Mouse (Mus musculus) testis, postnatal 10 days (tissue): Measurements from ENCODE around the gene Trnt1.
A peak's percentile ranks its signal among the peaks of the same experiment; 100 is the strongest.

Experiments
- DNase-seq: peaks from one replicate; pipeline ENCODE4 v3.0.0; 2021; ENCODE audit warnings: low spot score

The Trnt1 gene

GRCm38 (mm10) chr6:106787138-106787537 lies 18.2 kb downstream of the Trnt1 start:
- no peak for DNase-seq

GRCm38 (mm10) chr6:106791429-106791828 lies 22.5 kb downstream of the Trnt1 start:
- no peak for DNase-seq

- no peak for DNase-seq
Observed at GRCm38 (mm10) chr6:106792486-106792885, 23.6 kb downstream of the Trnt1 start.

GRCm38 (mm10) chr6:106793088-106793487 lies 24.2 kb downstream of the Trnt1 start:
- no peak for DNase-seq

DNA sequence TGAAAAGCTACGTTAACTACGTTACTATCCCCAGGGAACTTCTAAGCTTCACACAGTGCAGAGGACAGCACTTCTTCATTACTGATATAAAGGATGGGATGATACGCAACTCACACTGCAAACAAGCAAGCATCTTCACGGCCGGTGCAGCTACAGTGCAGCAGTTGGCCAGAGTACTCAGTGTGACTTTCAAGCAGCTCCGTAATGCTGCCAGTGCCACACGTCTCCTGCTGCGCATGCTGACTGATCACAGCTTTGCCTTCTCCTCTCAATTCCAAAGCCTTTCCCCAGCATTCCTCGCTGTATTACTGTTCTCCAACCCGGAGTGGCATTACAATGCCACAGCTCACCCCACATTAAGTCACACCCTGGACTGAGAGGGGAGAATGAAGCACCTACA lies 24.7 kb downstream of the Trnt1 start:
- DNase-seq = no peak

DNA sequence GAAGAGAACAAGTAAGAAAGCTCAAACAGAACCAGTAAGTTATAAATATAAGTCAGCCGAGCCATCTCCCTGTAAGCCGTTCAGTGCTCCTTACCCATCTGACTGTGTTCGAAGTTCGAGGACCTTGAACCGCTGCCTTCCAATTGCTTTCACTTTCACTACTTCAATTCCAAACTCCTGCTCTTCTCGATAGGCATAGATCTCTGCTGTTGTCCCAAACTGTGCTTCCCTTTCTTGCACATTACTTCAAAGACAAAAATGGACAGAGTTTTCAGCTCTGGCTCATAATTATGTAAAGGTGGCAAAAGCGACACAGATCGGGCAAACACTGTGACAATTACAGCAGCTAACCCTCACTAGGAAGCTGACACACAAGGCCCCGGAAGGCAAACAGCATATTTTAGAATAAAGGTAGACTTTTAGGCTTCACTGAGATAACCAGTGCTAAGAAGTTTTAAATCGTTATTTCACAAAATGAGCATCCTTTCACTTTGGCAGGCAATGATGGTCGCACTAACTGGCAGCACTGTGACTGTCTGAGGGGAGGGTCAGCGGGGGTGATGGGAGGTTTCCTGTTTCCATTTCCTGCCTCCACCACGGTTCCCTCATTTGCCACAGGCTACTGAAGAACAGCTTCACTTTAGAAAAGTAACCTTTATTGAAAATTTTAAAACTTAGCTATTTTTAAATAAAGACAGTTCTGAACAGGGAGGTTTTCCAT lies 25.3 kb downstream of the Trnt1 start:
- DNase-seq = no peak

DNA sequence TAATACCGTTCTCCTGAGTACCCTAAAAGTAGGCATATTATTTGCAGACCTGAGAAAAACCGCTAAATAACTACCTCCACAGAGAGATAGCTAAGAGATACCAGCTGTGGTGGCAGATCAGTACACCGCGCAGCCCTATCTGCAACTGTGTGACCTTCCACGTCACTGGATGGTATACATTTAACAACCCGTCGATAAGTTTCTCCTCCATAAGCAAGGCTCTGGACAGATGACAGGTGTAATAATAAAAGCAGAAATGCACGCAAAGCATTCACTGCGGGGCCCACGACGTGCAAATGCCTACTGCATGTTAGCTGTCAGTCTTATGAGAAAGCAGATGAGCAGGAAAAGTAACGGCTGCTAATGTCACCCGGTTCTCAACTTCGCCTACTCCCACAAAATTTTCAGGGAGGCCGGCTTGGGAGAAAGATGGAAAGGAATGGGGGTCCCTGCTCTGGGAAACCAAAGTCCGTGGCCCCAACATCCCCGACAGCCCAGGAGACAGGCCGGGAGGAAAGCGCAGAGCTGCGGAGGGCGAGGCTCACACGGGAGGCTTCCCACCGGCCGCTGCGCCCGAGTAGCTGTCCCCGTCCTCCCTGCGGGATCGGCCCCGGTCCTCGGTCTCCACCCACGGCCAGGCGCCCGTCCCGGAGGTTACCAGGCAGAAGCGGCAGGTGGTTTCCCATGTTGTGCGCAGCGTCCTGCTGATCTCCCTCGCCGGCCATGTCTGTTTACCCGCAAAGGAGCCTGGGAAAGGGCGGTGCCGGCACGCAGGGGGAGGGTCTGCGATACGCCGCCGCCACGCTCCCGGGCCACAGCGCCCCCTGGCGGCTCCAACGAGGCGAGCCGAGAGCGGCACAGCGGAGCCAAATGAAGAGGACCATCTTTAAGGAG lies 30.7 kb downstream of the Trnt1 start, which contains the start of gene Crbn:
Gene Crbn (minus strand): TSS at position 745 of the 894 bp plus-strand sequence.
- DNase-seq = peak; percentile 97

- DNase-seq = no peak
Observed at GRCm38 (mm10) chr6:106800227-106800557, 31.3 kb downstream of the Trnt1 start.

GRCm38 (mm10) chr6:106804904-106805303 lies 36.0 kb downstream of the Trnt1 start:
- no peak for DNase-seq

- no peak for DNase-seq
Observed at GRCm38 (mm10) chr6:106809161-106809560, 40.2 kb downstream of the Trnt1 start.

- no peak for DNase-seq
Observed at GRCm38 (mm10) chr6:106810686-106811085, 41.8 kb downstream of the Trnt1 start.

GRCm38 (mm10) chr6:106819246-106819645 lies 50.3 kb downstream of the Trnt1 start:
- no peak for DNase-seq

DNA sequence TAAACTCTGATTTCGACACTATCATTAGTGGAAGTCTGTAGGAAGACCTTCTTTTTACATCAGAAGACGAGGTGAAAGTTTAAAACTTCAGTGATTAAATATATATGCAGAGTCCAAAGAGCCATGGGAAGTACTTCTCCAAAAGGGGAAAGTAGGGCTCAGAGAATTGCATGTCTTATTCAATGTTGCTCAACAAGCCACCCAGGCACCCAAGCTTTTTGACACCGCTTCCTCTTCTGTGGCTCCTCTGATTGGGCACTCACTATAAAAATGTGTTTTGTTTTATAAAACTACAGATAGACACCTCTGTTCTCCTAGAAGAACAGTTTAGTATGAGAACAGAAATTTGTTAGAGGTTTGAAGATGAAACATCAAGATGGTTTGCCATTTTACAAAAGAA lies 51.0 kb downstream of the Trnt1 start:
- DNase-seq = no peak

DNA sequence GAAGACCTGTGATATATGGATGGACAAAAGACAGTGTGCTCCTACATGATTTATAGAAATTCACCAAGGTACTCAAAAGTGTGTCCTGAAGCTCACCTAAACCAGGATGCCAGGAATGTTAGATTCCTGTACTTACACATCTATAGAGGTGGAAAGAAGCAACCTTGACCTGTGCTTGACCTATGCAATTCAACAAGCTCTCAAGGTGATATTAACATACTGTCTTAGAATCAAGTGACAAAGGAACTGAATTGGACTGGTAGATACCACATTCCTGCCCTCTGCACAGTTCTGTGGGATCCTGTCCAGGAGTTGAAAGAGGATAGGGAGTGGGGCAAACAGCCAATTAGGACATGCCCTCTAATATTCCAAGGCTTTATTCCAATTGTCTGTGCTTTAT lies 51.6 kb downstream of the Trnt1 start:
- no peak for DNase-seq

DNA sequence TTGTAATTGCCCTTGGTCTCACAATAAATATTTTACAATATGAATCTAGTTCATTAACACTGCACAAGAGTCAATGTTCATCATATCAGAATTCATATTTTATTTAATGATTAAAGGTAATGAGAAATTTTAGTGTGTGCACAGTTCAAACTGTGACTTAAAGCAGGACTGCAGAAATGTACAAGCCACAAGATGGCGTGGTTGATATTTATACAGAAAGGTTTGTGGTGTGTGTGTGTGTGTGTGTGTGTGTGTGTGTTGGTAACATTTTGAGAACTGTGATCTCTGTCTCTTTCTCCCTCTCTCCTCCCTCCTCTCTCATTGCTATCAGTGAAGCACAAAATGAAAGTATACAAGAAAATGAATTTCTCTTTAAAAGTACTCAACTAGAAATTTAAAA lies 53.4 kb downstream of the Trnt1 start:
- peak; percentile 43 for DNase-seq
